Mouse (Mus musculus) intestine, embryonic 15.5 days (tissue): ENCODE measurements at regions not wholly inside any gene's neighbourhood (a gene's known extent, or its start where the extent isn't known, plus 50 kb on each side); places are given as distances from the start of the nearest gene placed in this dataset.

Experiments
- ATAC-seq: fragments of 200-750 bp; cut with Nextera tagmentation; 2 replicates; pipeline ENCODE4 v1.8.0; 2017; ENCODE audit warnings: moderate TSS enrichment, moderate library complexity
- H3K27ac ChIP-seq: fragments of 300-500 bp; sonication (generic); 2 replicates; pipeline ENCODE4 v1.5.1; 2015; ENCODE audit warnings: mild to moderate bottlenecking, inconsistent platforms
- H3K27me3 ChIP-seq: fragments of 300-500 bp; sonication (generic); replicated peaks from 2 replicates; pipeline ENCODE4 v1.6.1; 2015; ENCODE audit warnings: inconsistent platforms
- H3K36me3 ChIP-seq: fragments of 300-500 bp; sonication (generic); 2 replicates; pipeline ENCODE4 v1.6.1; 2015; ENCODE audit warnings: inconsistent platforms
- H3K4me1 ChIP-seq: fragments of 300-500 bp; sonication (generic); replicated peaks from 2 replicates; pipeline ENCODE4 v1.6.1; 2015; ENCODE audit warnings: inconsistent platforms
- H3K4me2 ChIP-seq: fragments of 300-500 bp; sonication (generic); replicated peaks from 2 replicates; pipeline ENCODE4 v1.6.1; 2015; ENCODE audit warnings: mild to moderate bottlenecking, inconsistent platforms
- H3K4me3 ChIP-seq: fragments of 300-500 bp; sonication (generic); replicated peaks from 2 replicates; pipeline ENCODE4 v1.5.1; 2015; ENCODE audit warnings: inconsistent platforms
- H3K9ac ChIP-seq: fragments of 300-500 bp; sonication (generic); 2 replicates; pipeline ENCODE4 v1.6.1; 2015; ENCODE audit warnings: inconsistent platforms
- H3K9me3 ChIP-seq: fragments of 300-500 bp; sonication (generic); 2 replicates; pipeline ENCODE4 v1.6.1; 2016; ENCODE audit warnings: inconsistent platforms
- WGBS: fragments of 180-500 bp; shearing (Covaris S2); methylation state at CpG from one replicate; pipeline ENCODE4 v1.1.7; 2015; 5-methylcytosine and 5-hydroxymethylcytosine counted together

GRCm38 (mm10) chr3:69953674-69954329 is 53.6 kb upstream of the Otol1 start:
- Histone ChIP-seq H3K4me1 (no peaks in the 10 kb centered on the region), H3K4me3 (no peak overlapping the region), H3K27ac (no peak overlapping the region), H3K4me2 (no peak overlapping the region), H3K36me3 (no peaks in the 10 kb centered on the region), H3K9ac (no peak overlapping the region), H3K9me3 (no peaks in the 10 kb centered on the region), H3K27me3 (no peaks in the 10 kb centered on the region)
- no peak for ATAC-seq
- WGBS = 74% methylated on average over 6 of the region's 6 CpGs

GRCm38 (mm10) chr3:69922792-69923418 is 63.2 kb upstream of the Sptssb start:
- Histone ChIP-seq H3K9me3 (no peaks in the 10 kb centered on the region), H3K9ac (no peak overlapping the region), H3K4me3 (no peak overlapping the region), H3K4me1 (no peaks in the 10 kb centered on the region), H3K36me3 (no peaks in the 10 kb centered on the region), H3K27ac (no peak overlapping the region), H3K27me3 (no peaks in the 10 kb centered on the region), H3K4me2 (no peak overlapping the region)
- ATAC-seq = no peak
- WGBS = 71% methylated on average over 8 of the region's 8 CpGs

- no peak for ATAC-seq
- no peaks in the 10 kb centered on the region for H3K27me3 ChIP-seq
- no peak overlapping the region for H3K4me3 ChIP-seq
- peaks cover 2% of the 10 kb centered on the region; the same call in 1 of the 2 replicates for H3K4me1 ChIP-seq
- H3K9me3 ChIP-seq = no peaks in the 10 kb centered on the region
- no peak overlapping the region for H3K9ac ChIP-seq
- H3K4me2 ChIP-seq = peak overlapping the region; percentile 20
- WGBS = 32% methylated on average over 14 of the region's 14 CpGs
- no peak overlapping the region for H3K27ac ChIP-seq
- H3K36me3 ChIP-seq = no peaks in the 10 kb centered on the region
These were observed 53.1 kb upstream of the Sptssb start for GRCm38 (mm10) chr3:69912859-69913258.

GRCm38 (mm10) chr3:69910073-69910472 is 50.3 kb upstream of the Sptssb start:
- peaks cover 2% of the 10 kb centered on the region; the same call in 1 of the 2 replicates for H3K4me1 ChIP-seq
- ATAC-seq = no peak
- no peak overlapping the region for H3K4me3 ChIP-seq
- H3K36me3 ChIP-seq = no peaks in the 10 kb centered on the region
- no peak overlapping the region for H3K9ac ChIP-seq
- no peak overlapping the region for H3K27ac ChIP-seq
- 88% methylated on average over 8 of the region's 8 CpGs for WGBS
- H3K4me2 ChIP-seq = no peak overlapping the region
- no peaks in the 10 kb centered on the region for H3K27me3 ChIP-seq
- H3K9me3 ChIP-seq = no peaks in the 10 kb centered on the region
